Mouse (Mus musculus): ENCODE data around the gene Cnnm2. TPM values are rescaled to one million over a fixed set of nuclear protein-coding genes. Genes with fewer than 3 reads are reported as not detected.

The Cnnm2 gene
- total RNA-seq, 2 experiments from 2014 or later: 3.2 TPM

GRCm38 (mm10) chr19:46794181-46794580, 32.8 kb downstream of the Cnnm2 start:
- no peak for DNase-seq (ENCODE audit: low spot score)

GRCm38 (mm10) chr19:46799903-46800583, 38.6 kb downstream of the Cnnm2 start:
- DNase-seq (ENCODE audit: low spot score): no peak

- no peak for DNase-seq (ENCODE audit: low spot score)
Observed at GRCm38 (mm10) chr19:46801492-46801891, 40.1 kb downstream of the Cnnm2 start.

GRCm38 (mm10) chr19:46802306-46802705, 40.9 kb downstream of the Cnnm2 start:
- DNase-seq (ENCODE audit: low spot score): no peak

GRCm38 (mm10) chr19:46803732-46804131, 42.3 kb downstream of the Cnnm2 start:
- DNase-seq (ENCODE audit: low spot score): no peak

- DNase-seq (ENCODE audit: low spot score): no peak
Observed at GRCm38 (mm10) chr19:46804751-46805150, 43.4 kb downstream of the Cnnm2 start.

- no peak for DNase-seq (ENCODE audit: low spot score)
Observed at GRCm38 (mm10) chr19:46805933-46806688, 44.7 kb downstream of the Cnnm2 start.

GRCm38 (mm10) chr19:46808261-46808660, 46.9 kb downstream of the Cnnm2 start:
- no peak for DNase-seq (ENCODE audit: low spot score)

- no peak for DNase-seq (ENCODE audit: low spot score)
Observed at GRCm38 (mm10) chr19:46809031-46809430, 47.6 kb downstream of the Cnnm2 start.

GRCm38 (mm10) chr19:46819276-46819675, 57.9 kb downstream of the Cnnm2 start:
- no peak for DNase-seq (ENCODE audit: low spot score)

GRCm38 (mm10) chr19:46822491-46822890, 61.1 kb downstream of the Cnnm2 start:
- DNase-seq (ENCODE audit: low spot score): no peak

GRCm38 (mm10) chr19:46823759-46824158, 62.4 kb downstream of the Cnnm2 start:
- no peak for DNase-seq (ENCODE audit: low spot score)

- DNase-seq (ENCODE audit: low spot score): no peak
Observed at GRCm38 (mm10) chr19:46824867-46825266, 63.5 kb downstream of the Cnnm2 start.

- no peak for DNase-seq (ENCODE audit: low spot score)
Observed at GRCm38 (mm10) chr19:46827654-46828165, 66.3 kb downstream of the Cnnm2 start.

- DNase-seq (ENCODE audit: low spot score): no peak
Observed at GRCm38 (mm10) chr19:46828961-46829360, 67.6 kb downstream of the Cnnm2 start.

- DNase-seq (ENCODE audit: low spot score): no peak
Observed at GRCm38 (mm10) chr19:46831381-46831780, 70.0 kb downstream of the Cnnm2 start.

- no peak for DNase-seq (ENCODE audit: low spot score)
Observed at GRCm38 (mm10) chr19:46834301-46834700, 72.9 kb downstream of the Cnnm2 start.

GRCm38 (mm10) chr19:46835339-46835738, 73.9 kb downstream of the Cnnm2 start:
- no peak for DNase-seq (ENCODE audit: low spot score)

GRCm38 (mm10) chr19:46836085-46836484, 74.7 kb downstream of the Cnnm2 start:
- no peak for DNase-seq (ENCODE audit: low spot score)

GRCm38 (mm10) chr19:46837290-46838079, 76.1 kb downstream of the Cnnm2 start:
- DNase-seq (ENCODE audit: low spot score): no peak

GRCm38 (mm10) chr19:46841016-46841415, 79.6 kb downstream of the Cnnm2 start:
- DNase-seq (ENCODE audit: low spot score): no peak

GRCm38 (mm10) chr19:46843030-46843429, 81.6 kb downstream of the Cnnm2 start:
- DNase-seq (ENCODE audit: low spot score): no peak

Measured in gastrocnemius, adult 18-20 months (tissue).